Mouse (Mus musculus) adrenal gland, postnatal 14 days (tissue): ENCODE measurements around the gene Acot7. TPM values are rescaled to one million over a fixed set of nuclear protein-coding genes. Genes with fewer than 3 reads are reported as not detected.

Experiments used
- DNase-seq: peaks from one replicate; pipeline ENCODE4 v3.0.0; 2021; ENCODE audit warnings: mixed read lengths
- total RNA-seq: library from RNA; stranded (reverse); gene quantifications from 2 replicates; pipeline ENCODE4 v1.2.3, GENCODE M21; 2021

The Acot7 gene
- total RNA-seq, 1 experiment from 2014 or later, result 32.2 TPM

DNA sequence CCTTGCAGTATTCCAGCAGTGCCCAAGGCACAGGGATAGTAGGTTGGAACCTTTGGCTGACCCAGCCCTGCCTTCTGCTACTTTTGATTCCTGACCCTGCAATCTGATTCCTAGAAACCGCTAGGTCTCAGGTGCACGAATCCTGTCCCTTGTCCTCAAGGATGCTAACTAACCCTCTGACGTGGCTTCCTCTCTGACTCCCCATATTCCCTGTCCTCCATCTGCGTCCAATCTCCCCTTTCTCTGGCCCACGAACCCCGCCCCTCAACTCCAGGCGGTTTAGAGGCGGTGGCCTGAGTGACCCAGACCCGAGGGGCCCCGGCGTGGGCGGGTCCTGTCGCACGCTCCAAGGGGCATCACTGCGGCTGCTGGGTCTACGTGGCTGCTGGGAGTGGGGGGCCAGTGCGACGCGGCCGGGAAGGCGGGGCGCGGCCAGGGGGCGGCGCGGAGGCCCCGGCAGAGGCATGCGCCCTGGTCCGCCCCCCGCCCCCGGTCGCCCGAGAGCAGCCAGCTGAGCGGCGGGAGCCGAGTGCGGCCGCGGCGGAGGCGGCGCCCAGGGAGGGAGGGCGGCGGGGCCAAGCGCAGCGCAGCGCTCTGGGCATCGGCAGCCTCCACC is 95.8 kb downstream of the Acot7 start, which contains the start of gene Gpr153:
Gpr153 (plus strand) TSS at position 612 of the 616 bp plus-strand sequence.
- DNase-seq, result peak; percentile 57

DNA sequence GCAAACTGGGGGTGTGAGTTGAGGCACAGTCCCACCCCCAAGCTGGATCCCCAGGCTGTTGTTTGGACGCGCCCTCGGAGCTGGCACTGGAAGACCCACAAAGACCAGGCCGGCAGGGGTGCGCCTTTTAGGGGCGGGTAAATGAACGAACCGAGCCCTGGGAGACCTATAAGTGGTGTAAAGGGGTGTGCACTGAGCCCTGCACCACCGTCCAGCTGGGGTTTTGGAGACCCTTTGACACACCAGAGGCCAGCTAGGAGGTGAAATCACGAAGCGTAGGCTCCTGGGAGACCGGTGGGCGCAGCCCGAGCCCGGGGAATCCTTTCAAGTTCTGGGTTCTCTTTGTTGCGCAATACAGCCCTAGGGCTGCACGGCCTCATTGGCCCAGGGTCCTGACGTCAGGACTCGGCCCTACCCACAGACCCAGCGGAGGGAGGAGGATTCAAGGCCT is 96.8 kb downstream of the Acot7 start:
- no peak for DNase-seq

DNA sequence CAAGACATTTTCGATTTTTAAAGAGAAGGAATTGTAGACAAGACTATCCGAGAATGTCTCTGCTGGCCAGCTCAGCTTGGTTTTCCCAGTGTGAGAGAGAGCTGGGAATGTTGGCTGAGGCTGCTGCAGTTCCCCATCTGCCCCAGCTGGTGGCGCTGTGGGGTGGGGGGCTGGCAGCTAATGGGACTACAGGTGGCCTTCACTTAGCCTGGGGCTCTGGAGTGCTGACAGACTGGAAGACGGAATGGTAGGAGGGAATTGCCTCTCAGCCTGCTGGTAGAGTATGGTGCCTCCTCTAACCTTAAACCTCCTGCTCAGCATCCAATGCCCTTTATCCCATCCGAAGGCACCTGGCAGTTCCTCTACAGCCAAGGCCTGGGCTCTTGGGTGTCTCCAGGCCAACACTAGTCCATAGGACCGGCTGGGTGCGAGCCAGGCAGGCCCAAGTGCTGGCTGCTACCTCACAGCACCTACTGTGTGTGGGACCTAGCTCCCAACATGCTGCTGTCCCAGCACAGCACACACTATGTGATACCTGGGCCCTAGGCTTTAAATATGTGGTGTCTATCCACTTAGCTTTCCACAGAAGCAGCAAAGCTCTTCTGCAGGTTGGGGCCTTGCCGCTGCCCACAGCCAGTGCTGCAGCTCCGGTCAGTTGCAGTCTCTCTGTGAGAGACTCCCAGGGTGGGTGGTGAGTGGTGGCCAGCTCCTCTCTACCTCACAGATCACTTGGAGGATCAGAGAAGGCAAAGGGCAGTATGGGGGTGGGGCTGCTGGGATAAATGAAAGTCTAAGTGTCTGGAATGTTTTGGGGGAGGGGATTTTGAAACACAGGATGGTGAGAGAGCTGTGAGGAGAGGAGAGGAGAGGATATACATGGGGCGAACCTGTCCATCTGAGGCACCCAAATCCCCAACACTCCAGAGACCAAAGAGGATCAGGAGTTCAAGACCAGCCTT is 98.7 kb downstream of the Acot7 start:
- DNase-seq, result peak; percentile 75

DNA sequence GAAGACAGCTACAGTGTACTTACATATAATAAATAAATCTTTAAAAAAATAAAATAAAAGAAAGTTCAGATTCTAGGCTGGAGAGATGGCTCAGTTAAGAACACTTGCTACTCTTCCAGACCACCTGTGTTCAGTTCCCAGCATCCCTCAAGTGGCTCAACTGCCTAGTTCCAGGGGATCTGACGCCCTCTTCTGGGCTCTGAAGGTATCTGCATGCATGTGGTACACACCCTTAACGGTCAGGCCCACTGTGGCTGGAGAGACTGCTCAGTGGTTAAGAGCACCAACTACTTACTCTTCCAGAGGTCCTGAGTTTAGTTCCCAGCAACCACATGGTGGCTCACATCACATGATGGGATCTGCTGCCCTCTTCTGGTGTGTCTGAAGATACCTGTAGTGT is 100.0 kb downstream of the Acot7 start:
- no peak for DNase-seq

DNA sequence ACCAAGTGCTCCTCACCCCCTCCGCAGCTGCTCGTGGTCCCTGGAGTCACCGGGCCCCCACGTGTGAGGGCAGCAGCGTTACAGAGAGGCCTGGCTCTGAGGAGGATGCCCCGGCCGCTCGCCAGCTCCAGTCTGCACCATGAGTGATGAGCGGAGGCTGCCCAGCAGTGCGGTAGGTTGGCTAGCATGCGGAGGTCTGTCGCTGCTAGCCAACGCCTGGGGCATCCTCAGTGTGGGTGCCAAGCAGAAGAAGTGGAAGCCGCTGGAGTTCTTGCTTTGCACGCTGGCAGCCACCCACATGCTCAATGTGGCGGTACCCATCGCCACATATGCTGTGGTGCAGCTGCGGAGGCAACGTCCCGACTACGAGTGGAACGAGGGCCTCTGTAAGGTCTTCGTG is 101.1 kb downstream of the Acot7 start:
- DNase-seq, result no peak

DNA sequence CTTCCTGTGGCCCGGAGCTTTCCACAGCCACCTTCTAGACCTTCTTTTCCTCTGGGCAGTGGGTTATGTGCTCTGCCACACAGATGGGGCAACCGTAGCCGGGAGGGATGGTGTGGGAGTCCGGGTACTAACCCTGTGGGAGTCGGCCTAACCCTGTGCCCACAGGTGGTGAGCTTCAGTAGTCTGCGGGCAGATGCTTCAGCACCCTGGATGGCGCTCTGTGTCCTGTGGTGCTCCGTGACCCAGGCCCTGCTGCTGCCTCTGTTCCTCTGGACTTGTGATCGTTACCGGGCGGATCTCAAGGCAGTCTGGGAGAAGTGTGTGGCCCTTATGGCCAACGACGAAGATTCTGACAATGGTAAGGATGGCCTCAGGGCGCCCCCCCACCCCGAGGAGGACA is 103.7 kb downstream of the Acot7 start:
- DNase-seq, result no peak

DNA sequence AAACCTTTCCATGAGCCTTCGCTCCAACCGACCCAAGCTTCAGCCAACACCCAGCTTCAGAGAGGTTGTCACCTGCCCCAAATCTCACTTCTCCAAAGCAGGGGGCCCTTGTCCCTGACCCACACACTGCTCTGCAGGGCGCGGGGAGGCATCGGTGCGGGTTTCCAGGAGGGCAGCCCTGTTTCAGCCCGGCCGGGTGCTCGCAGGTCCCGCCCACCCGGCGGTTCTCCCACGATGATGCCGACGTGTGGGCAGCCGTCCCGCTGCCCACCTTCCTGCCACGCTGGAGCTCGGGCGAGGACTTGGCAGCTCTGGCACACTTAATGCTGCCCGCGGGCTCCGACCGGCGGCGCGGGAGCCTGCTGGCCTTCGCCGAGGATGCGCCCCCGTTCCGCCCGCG is 104.8 kb downstream of the Acot7 start:
- no peak for DNase-seq

DNA sequence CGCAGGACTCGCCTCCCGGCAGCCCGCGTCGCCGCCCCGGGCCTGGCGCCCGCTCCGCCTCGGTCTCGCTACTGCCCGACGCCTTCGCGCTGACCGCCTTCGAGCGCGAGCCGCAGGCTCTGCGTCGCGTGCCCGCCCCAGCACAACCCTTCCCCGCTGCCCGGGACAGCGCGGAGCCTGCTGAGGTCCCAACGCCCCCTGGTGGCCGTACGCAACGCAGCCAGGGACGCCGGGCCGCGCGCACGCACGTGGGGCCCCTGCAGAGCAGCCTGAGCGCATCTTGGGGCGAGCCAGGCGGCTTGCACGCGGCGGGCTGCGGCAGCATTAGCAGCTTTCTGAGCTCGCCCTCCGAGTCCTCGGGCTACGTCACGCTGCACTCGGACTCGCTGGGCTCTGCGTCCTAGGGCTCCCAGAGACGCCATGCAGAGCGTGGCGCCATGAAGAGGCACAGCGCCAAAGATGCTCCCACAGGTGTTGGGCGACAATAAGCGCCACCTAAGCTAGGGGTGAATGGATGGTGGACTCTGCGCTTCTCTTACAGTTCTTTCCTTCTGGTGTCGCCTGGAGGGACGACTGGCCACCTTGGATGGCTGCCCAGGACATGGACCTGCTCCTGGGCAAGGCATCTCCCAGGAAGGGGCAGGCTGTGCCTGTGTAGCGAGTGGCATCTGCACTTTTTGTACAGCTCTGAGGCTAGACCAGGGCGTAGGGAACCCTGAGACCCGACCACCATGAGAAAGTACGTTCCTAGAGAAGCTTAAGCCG is 105.4 kb downstream of the Acot7 start:
- peak; percentile 94 for DNase-seq

DNA sequence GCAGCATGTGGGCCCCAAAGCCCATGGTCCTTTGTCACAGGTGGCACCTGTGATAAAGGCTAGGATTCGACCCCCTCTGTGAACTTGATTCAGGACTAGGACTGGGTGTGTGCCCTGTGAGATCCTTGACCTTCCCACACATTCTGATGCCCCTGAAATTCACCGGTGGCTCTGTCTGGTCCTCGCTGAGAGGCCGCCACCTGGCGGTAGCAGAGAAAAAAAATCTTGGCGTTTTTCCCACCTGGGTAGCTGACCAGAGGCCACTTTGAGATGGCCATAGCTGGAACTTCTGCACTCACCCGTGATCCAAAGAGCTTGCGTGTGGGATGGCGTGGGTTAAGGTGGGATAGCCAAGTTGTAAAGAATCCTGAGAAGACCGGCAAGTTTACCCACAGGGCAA is 107.6 kb downstream of the Acot7 start:
- peak; percentile 75 for DNase-seq

DNA sequence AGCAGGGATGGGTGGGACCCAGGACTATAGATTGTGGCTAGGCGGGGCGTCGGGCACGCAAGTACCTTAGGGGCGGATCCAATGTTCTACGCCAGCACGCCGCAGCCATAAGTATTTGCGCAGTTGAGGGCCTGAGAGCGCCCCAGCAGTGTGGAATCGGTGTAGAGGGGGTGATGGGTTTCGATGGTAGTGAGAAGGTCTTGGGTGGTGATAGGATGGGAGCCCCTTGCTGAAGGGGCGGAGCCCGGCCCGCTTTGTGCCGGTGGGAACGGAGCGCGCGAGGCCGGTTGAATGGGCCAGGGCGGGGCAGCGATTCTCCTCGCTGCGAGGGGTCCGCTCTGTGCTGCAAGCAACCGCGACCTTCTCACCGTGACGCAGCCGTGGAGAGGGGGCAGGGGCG is 108.2 kb downstream of the Acot7 start:
- no peak for DNase-seq

DNA sequence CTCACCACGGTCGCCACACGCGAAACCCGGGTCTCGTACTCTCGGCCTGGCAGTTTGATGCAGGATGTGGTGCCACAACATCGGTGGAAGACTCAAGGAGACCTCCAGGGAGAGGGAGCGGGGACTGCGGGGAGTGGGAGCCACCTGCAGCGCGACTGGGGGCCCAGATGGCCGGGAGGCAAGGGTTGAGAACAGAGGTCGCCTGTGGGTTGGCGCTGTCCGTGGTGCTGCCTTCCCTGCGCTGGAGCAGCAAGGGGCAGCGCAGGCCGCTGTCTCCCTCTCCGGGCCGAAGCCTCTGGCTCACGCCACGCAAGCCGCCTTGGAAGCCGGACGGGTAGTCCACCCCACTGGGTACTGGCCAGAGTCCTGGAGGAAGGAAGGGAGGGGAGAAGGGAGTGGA is 109.0 kb downstream of the Acot7 start:
- peak; percentile 87 for DNase-seq

DNA sequence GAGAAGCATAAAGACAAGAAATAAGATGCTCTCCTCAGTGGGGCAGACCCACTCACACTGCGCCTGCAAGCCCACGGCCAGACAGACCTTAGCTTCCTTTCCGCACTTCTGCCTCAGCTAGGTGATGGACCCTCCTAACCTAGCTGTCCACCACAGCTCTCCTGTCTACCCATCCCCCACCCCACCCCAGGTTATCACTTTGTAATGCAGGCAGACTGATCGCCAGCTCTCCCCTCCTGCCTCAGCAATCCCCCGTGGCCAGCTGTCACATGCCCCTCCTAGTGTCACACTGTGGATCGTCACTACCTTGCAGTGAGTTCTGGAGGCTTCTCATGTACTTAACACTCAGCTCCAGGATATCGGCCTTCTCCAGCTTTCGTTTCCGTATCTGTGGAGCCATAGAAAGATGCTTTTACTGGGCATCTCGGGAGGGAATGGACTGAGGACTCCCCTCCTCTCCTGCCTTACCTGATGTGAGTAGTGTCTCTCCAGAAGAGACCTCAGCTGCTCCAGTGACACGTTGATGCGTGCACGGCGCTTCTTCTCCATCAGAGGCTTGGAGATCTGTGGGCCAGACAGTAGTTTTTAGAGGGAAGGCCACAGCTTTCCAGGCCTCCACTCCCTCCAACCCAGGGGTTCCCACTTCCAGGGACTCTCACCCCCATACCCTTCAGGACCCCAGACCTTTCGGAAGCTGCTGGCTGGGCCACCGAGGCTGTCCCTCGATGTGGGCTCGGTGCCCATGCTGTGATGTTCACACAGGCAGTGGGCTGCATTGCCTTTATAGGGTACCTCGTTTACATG is 109.6 kb downstream of the Acot7 start:
- no peak for DNase-seq

DNA sequence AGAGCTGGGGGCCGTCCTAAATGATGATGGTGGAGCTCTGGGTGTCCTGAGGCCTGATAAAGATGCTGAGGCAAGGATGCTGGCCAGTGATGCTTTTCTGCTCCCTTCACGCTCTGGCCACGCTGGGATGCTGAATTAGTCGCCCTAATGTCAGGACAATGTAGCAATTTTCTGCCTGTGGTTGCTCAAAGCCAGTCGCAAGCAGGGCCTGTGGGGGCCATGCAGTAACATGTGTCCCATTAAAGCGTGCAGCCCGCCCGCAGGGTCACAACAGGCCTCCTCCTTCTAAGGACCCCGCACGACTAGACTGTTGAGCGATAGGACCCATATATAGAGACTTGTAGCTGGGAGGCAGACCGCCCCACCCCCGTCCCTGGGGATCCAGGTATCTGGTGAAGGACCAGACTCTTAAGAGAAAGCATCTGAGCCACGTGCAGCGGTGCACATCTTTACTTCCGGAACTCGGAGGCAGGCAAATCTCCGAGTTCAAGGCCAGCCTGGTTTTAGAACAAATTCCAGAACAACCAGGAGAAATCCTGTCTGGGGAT is 110.5 kb downstream of the Acot7 start:
- no peak for DNase-seq

DNA sequence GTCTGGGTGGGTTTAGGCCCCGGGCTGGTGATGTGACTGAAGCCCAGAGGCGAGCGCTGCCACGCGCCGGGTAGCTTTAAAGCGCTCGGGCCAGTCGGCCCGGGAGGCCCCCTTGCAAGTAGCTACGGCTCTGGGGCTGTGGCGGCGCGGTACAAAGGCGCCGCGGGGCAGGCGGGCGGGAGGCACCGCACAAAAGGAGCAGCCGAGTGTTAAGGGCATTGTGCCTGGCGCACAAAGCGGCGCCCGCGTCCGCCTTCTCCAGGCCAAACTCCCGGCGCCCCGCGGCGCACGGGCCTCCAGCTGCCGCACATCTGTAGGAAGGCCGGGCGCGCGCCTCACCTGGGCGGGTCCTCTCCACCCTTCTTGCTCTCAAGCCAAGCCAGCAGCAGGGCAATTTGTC is 112.5 kb downstream of the Acot7 start:
- DNase-seq, result no peak

DNA sequence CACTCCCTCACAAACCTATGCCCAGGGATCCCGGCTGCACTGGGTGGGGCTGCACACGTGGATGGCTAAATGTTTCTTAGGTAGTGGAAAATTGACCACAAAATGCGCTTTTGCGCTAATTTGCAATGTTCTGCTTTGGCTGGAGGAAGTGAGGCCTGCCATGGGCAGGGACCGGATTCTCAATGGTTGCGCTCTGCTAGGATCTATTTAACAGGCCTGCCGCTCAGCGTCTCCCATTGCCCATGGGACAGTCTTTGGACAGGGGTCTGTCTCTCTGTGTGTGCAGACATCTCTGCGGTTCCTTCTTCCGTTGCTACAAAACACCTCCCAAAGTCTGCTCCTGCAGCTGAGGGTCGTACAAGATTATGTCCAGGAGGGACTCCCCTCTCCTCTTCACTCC is 113.1 kb downstream of the Acot7 start:
- DNase-seq, result no peak

DNA sequence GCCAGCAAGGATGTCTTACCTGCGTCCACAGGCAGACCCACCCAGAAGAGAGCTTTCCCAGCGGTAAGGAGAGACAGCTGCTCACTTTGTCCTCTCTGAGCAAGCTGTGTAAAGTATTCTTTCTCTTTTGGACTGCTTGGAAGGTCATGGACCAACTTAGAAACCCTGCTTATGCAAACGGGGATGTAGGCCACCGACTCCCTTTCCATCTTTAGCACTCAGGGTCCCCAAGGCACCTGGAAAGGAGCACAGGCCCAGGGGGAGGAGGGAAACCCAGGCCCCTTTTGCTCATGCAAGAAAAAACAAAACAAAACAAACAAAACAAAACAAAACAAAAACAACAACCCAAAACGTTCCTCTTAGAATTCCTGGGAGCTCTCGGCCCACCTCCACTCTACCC is 113.6 kb downstream of the Acot7 start, which contains the start of gene Hes3:
Hes3 (minus strand) TSS at position 101 of the 400 bp plus-strand sequence.
- no peak for DNase-seq

DNA sequence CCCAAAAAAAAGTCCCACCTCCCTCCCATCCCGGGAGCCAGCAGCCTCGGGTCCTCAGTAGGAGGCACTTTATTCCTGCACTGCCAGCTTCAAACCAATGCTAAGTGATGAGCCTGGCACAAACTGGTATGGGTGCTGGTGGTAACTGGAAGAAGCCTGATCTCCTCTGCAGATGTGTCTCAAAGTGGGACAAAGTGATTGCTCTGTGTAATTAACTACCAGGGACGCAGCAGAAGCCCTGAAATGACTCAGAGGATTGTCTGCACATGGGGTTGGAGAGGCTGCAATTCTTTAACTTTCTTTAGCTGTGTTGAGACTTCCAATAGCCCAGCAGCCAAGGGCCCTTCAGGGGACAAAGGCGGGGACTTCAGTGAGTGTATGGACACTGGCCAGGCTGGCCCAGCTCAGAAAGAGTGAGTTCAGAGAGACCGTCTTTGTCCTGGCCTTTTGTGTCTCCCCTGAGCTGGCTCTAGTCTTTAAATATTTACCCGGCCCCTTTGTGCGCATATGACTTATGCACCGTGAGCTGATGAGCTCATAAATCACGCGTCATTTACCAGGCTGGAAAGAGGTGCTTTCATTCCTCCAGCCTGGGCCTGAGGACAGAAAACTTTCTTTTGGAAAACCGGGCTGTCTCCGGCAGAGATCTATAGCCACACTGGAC is 114.3 kb downstream of the Acot7 start:
- DNase-seq, result no peak

DNA sequence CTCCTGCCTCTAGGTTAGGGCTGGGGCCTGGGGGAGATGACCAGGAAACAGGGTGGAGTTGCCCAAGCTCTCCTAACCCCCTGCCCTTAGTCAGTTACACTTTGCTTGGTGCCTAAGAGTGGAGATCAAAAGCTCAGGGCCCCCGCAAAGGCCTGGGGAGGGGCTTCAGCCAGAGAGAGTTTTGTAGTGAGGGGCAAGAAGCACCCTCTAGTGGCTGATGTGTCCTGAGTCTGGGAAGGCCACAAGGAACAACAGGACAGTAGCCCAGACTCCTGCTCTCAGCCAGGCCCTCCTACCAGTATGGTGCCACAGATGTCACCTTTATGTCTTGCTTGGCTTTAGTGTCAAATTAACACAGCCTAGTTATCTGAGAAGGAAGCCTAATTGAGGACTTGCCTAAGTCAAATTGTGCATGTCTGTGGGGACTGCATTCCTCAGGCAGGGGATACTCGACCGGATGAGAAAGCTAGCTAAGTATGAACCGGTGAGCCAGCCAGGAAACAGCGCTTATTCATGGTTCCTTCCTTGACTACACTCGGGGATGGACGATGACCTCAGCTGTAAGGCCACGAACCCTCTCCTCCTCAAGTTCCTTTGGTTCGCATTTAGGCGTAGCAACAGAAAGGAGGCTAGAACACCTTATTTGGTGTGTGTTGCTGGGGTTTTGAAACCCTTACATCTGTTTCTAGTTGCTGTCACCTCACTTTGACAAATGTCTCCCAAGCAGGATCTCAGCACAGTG is 116.4 kb downstream of the Acot7 start:
- no peak for DNase-seq

DNA sequence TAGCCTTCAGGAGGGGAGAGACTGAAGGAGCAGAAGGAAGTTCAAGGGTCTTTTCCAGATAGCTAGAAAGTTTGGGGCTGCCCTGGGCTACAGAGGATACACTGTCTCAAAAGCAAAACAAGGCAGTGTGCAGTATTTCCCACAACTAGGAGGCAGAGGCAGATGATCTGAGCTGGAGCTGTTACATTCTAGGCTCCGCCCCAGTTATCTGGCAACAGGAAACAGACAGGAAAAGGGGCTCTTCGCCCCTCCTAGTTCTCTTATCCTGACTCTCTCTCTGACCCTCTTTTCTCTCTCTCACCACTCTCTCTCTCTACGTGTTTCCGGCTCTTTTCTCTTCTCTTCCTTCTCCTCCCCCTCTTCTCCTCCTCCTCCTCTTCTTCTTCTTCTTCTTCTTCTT is 118.0 kb downstream of the Acot7 start:
- no peak for DNase-seq

DNA sequence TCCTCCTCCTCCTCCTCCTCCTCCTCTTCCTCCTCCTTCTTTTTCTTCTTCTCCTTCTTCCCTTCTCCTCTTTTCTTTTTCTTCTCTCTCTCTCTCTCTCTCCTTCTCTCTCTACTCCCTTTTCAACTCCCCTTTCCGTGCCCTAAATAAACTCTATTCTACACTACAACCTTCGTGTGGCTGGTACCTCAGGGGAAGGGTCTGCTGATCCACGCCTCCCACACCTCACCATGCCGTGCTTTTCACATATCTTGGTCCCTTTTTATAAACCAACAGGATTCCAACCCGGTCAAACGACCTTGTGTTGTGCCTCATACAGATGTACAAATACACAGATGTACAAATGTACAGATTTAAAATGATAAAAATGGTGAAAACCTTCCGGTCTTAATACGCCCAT is 118.4 kb downstream of the Acot7 start:
- DNase-seq, result no peak
